Mouse (Mus musculus) G1E (cell line): Measurements from ENCODE around the gene Mymk.

Experiments
- CTCF ChIP-seq: IDR thresholded peaks from 2 replicates; pipeline ENCODE4 v1.5.1; 2012; ENCODE audit warnings: low read depth, low read length, inconsistent platforms, mixed read lengths
- GATA1 ChIP-seq: IDR thresholded peaks from 2 replicates; pipeline ENCODE4 v1.6.1; 2012; ENCODE audit warnings: borderline replicate concordance, low read length, inconsistent platforms, mixed read lengths

DNA sequence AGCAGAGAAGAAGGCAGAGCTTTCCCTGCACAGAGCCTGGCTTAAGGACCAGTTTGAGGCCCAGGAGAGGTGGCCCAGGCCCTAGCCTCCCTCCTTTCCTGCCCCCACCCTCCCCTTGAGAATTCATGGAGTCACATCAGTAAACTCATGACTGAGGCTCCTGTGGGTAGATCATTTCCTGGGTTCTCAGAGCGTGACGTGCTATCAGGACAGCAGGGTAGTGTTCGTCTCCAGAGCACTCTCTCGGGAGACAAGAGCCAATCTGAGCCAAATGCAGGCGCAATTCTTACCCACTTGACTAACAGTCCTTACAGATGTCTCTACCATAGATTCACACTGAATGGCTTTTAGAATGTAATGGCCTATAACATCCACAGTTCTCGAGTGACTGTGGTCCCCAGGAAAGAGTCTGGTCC is 25.3 kb upstream of the Mymk start:
- TF ChIP-seq CTCF (no peak), GATA1 (no peak)
